Mouse (Mus musculus) limb, embryonic 10.5 days (tissue): ENCODE results near the gene Ptcd1. TPM values are rescaled to one million over a fixed set of nuclear protein-coding genes. Genes with fewer than 3 reads are reported as not detected.

Experiments used
- DNase-seq: peaks from one replicate; pipeline ENCODE4 v3.0.0-alpha.2; 2017; ENCODE audit warnings: low spot score
- H3K27ac ChIP-seq: fragments of 300-500 bp; sonication (generic); 2 replicates; pipeline ENCODE4 v1.5.1; 2016; ENCODE audit warnings: mild to moderate bottlenecking
- H3K27me3 ChIP-seq: fragments of 300-500 bp; sonication (generic); 2 replicates; pipeline ENCODE4 v1.6.1; 2016; ENCODE audit warnings: low read depth, mild to moderate bottlenecking; ENCODE audit not compliant: poor library complexity, severe bottlenecking
- H3K36me3 ChIP-seq: fragments of 300-500 bp; sonication (generic); 2 replicates; pipeline ENCODE4 v1.6.1; 2016; ENCODE audit warnings: mild to moderate bottlenecking, moderate library complexity
- H3K4me1 ChIP-seq: fragments of 300-500 bp; sonication (generic); 2 replicates; pipeline ENCODE4 v1.6.1; 2016
- H3K4me3 ChIP-seq: fragments of 300-500 bp; sonication (generic); 2 replicates; pipeline ENCODE4 v1.5.1; 2016; ENCODE audit warnings: mild to moderate bottlenecking, moderate library complexity
- H3K9me3 ChIP-seq: fragments of 300-500 bp; sonication (generic); replicated peaks from 2 replicates; pipeline ENCODE4 v1.6.1; 2016; ENCODE audit warnings: mild to moderate bottlenecking
- WGBS: fragments of 180-500 bp; shearing (Covaris S2); methylation state at CpG from one replicate; pipeline ENCODE4 v1.1.7; 2016; 5-methylcytosine and 5-hydroxymethylcytosine counted together
- polyA plus RNA-seq: library from polyadenylated mRNA; unstranded; fragments of >200 nt; fragmentation: Nextera tagmentation; extraction: Ambion mirVana; gene quantifications from 2 replicates; pipeline ENCODE4 v1.2.1, GENCODE M21; 2016

Ptcd1 gene
- polyA plus RNA-seq, 1 experiment from 2014 or later = 21.8 TPM

DNA sequence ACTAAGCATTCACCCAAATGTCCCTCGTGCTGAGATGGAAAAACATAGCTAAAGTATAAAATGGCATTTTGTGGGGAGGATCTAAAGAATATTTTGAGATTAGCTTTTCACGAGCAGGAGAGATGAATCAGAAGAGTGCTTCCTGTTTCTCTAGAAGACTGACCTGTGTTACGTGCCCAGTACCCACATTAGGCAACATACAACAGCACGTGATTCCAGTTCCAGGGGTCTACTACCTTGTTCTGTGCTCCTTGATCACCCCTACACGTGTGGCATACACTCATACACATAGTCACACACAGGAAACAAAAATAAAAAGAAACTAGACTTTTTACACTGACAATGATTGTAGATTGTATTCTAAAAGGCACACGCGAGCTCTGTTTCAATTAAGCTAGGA lies 33.5 kb upstream of the Ptcd1 start:
- no peaks in the 10 kb centered on the region for H3K9me3 ChIP-seq
- H3K27ac ChIP-seq = no peak overlapping the region
- H3K27me3 ChIP-seq = no peaks in the 10 kb centered on the region
- peaks cover 11% of the 10 kb centered on the region for H3K36me3 ChIP-seq
- 79% methylated on average over 7 of the region's 7 CpGs for WGBS
- 0 out of 2 replicates have a peak overlapping the region, but pooled peaks have one; percentile 84 for H3K4me3 ChIP-seq
- no peak for DNase-seq
- H3K4me1 ChIP-seq = peaks cover 15% of the 10 kb centered on the region

DNA sequence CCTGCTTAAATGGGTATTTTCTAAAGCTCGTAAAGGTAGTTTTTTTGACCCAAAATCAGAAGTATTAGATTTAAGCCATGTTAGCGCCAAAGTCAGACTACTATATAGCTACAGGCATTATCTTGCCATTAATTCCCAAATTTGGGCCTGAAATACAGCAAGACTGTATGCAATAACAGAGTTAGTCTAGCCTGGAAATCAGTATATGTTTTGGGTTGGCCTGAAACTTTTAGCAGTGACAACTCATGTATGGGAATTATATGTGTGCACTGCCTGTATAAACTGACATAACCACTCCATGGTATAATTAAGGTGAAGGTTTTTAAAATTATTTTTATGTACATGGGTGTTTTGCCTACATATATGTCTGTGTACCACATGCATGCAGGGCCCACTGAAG lies 25.1 kb upstream of the Ptcd1 start, which contains the start of gene Atp5j2:
Gene Atp5j2 (minus strand): TSS at position 101 of the 400 bp plus-strand sequence.
- Histone ChIP-seq H3K4me1 (peaks cover 18% of the 10 kb centered on the region), H3K27ac (peak within 1 kb of the TSS; percentile 97), H3K4me3 (peak within 1 kb of the TSS; percentile 92), H3K9me3 (no peaks in the 10 kb centered on the region), H3K27me3 (no peaks in the 10 kb centered on the region), H3K36me3 (peaks cover 54% of the 10 kb centered on the region)
- DNase-seq = no peak
- 92% methylated on average over 2 of the region's 2 CpGs for WGBS

DNA sequence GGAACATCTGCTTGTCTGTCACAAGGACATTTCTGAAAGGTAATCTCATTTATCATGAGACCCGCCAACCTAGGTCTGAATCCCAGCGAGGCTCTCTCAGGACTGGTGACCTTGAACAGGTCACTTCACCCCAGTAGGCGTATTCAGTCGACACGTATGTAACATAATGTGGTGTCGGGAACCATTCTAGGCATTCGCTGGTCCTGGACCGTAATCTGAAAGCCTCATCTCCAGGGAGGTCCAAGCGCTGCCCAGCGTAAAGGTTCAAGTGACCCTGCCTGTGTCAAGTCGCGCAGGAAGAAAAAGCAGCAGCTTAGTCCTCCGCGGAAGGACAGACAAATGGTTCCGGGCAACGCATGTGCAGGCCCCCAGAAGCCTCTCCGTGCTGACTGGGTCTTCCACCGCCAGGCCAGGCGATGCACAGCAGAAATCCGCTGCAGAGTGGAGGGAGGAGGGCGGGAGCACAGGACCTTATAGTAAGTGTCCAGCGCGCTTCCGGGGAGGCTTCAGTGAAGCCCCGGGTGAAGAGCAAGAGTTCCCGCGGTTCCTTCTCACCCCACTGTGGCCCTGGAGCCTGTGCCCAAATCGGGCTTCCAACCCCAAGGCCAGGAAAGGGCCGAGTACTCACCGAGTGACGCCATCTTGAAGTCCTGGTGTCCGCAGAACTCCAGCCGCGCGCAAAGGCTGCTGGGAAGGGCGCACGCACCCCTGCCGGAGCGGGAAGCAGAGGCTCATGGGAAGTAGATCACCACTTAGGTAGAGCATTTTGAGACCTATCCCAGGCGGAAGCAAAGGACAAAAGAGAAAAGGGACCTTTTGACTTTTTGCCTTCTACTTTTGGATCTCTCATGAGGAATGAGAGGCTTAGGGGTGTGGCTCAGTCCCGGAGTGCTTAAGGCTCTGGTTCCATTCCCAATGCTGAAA lies 24.2 kb upstream of the Ptcd1 start:
- 1% methylated on average over 41 of the region's 41 CpGs for WGBS
- H3K36me3 ChIP-seq = peaks cover 61% of the 10 kb centered on the region

DNA sequence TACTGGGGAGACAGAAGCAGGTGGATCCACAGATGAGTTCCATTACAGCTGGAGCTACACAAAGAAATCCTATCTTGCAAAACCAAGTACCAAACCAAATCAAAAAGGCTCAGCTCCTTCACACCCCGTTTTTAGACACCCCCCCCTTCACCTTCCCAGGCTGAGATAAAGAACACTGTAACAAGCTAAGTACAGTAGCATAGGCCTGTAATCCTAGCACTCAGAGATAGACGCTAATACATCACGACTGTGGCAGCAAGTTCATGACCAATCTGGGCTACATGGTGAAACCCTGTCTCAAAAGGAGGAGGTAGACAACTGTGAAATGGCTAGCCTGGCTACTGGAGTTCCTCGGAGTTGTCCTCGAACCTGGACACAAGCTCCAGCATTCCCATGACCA lies 23.5 kb upstream of the Ptcd1 start:
- Histone ChIP-seq H3K27me3 (no peaks in the 10 kb centered on the region), H3K36me3 (peaks cover 61% of the 10 kb centered on the region), H3K27ac (peak overlapping the region; percentile 97; the same call in 1 of the 2 replicates), H3K9me3 (no peaks in the 10 kb centered on the region), H3K4me3 (peak overlapping the region; percentile 92), H3K4me1 (peaks cover 18% of the 10 kb centered on the region)
- DNase-seq = no peak
- 64% methylated on average over 5 of the region's 5 CpGs for WGBS

More for the DNA sequence above, 24.2 kb upstream of the Ptcd1 start:
- Histone ChIP-seq H3K4me3 (peak overlapping the region; percentile 92), H3K27me3 (no peaks in the 10 kb centered on the region), H3K9me3 (no peaks in the 10 kb centered on the region), H3K4me1 (peaks cover 18% of the 10 kb centered on the region), H3K27ac (peak overlapping the region; percentile 97)
- peak; percentile 93 for DNase-seq

DNA sequence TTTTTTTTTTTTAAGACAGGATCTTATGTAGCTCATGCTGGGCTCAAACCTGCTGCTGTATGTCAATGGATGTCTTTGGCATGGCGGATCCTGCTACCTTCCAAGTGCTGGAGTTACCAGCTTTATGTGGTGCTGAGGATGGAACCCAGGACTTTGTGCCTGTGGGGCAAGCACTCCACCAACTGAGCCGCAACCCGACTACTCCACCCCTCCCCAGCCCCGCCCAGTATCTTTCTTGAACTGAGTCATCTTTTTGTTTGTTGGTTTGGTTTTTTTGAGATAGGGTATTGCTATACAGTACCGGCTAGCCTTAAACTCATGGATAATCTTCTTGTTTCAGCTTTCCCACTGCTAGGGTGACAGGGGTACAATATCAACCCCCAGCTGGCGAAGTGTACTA lies 22.5 kb upstream of the Ptcd1 start:
- H3K27ac ChIP-seq = no peak overlapping the region
- no peak for DNase-seq
- H3K4me3 ChIP-seq = peak overlapping the region; percentile 92; the same call in 1 of the 2 replicates
- peaks cover 18% of the 10 kb centered on the region for H3K4me1 ChIP-seq
- H3K36me3 ChIP-seq = peaks cover 60% of the 10 kb centered on the region
- H3K27me3 ChIP-seq = no peaks in the 10 kb centered on the region
- H3K9me3 ChIP-seq = no peaks in the 10 kb centered on the region
- 91% methylated on average over 6 of the region's 6 CpGs for WGBS

DNA sequence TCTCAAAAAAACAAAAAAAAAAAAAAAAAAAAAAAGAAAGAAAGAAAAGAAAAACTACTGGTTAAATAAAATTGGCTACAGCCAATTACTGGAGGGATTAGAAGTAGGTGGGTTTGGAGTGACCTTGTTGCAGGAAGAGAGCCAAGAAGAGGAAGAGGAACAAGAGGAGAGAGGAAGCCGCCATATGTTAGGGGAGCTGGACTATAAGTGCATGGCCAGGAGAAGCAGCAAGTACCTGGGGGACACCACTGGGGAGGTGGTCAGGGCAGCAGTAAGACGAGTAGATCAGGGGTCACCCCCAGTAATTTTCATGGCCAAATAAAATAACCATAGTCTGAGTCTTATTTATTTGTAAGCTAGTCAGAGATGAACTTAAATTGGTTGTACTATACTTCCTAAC lies 18.3 kb upstream of the Ptcd1 start:
- H3K4me1 ChIP-seq = peaks cover 6% of the 10 kb centered on the region
- no peak for DNase-seq
- H3K27me3 ChIP-seq = no peaks in the 10 kb centered on the region
- H3K27ac ChIP-seq = no peak overlapping the region
- H3K9me3 ChIP-seq = no peaks in the 10 kb centered on the region
- no peak overlapping the region for H3K4me3 ChIP-seq
- 91% methylated on average over 2 of the region's 2 CpGs for WGBS
- peaks cover 95% of the 10 kb centered on the region for H3K36me3 ChIP-seq

DNA sequence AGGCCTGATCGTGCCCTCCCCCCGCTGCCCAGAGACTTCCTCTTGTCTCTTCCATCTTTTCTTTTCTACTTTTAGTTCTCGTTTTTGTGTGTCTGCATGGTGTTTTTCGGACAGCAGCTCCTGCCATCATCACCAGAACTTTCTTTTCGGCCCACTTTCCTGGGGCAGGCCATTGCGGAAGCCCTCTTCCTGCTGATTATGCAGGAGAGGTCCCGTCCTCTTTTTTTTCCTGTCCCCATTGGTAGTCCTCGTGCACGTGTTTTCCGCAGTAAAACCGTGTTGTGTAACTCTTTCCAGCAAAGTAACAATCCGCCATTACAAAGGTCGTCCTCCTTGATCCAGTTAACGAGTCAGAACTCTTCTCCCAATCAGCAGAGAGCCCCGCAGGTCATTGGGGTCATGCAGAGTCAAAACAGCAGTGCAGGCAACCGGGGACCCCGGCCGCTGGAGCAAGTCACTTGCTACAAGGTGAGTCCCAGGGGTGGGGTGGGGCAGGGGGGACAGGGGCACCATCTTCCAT lies 11.6 kb upstream of the Ptcd1 start:
- Histone ChIP-seq H3K36me3 (peaks cover 100% of the 10 kb centered on the region), H3K27me3 (no peaks in the 10 kb centered on the region), H3K9me3 (no peaks in the 10 kb centered on the region), H3K27ac (no peak overlapping the region), H3K4me3 (no peak overlapping the region), H3K4me1 (no peaks in the 10 kb centered on the region)
- 85% methylated on average over 18 of the region's 18 CpGs for WGBS
- no peak for DNase-seq

DNA sequence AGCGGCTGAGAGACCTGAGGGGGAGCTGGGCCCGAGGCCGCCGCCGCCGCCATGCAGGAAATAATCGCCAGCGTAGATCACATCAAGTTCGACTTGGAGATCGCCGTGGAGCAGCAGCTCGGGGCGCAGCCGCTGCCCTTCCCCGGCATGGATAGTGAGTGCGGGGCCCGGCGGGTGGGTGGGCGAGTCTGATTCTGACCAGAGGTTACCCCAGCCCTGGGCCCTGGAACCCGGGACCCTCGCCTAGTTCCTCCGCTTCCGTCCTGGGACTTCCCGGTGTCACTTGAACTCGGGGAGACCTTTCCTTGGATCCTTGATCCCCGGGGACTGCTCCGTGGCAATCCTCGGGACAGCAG lies 376 bp upstream of the Ptcd1 start:
- Histone ChIP-seq H3K27ac (peak overlapping the region; percentile 91), H3K4me1 (peaks cover 22% of the 10 kb centered on the region), H3K9me3 (no peaks in the 10 kb centered on the region), H3K27me3 (no peaks in the 10 kb centered on the region), H3K36me3 (peaks cover 60% of the 10 kb centered on the region), H3K4me3 (peak overlapping the region; percentile 87)
- DNase-seq = no peak
- under 1% methylated on average over 28 of the region's 28 CpGs for WGBS

DNA sequence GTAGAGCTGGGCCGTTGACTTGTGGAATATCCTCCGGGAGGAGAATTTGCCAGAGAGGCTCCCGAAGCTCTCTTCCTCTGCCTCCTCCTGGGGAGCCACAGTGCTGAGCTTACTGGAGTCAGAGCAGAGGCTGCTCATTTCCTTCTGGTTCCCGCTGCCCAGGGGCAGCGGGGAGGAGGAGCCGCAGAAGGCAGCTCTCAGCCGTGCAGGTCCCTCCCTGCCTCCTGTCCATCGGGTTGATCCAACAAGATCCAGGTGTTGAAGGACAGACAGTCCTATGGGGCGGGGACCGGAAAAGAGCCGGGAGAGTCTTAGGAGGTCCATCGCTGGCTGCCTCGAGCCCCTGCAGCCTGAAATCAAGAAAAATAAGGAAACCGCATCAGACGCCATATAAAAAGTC lies 1.7 kb downstream of the Ptcd1 start:
- 89% methylated on average over 15 of the region's 15 CpGs for WGBS
- no peaks in the 10 kb centered on the region for H3K27me3 ChIP-seq
- DNase-seq = no peak
- no peaks in the 10 kb centered on the region for H3K9me3 ChIP-seq
- H3K27ac ChIP-seq = no peak overlapping the region
- H3K36me3 ChIP-seq = peaks cover 60% of the 10 kb centered on the region
- H3K4me3 ChIP-seq = no peak overlapping the region
- peaks cover 22% of the 10 kb centered on the region for H3K4me1 ChIP-seq

DNA sequence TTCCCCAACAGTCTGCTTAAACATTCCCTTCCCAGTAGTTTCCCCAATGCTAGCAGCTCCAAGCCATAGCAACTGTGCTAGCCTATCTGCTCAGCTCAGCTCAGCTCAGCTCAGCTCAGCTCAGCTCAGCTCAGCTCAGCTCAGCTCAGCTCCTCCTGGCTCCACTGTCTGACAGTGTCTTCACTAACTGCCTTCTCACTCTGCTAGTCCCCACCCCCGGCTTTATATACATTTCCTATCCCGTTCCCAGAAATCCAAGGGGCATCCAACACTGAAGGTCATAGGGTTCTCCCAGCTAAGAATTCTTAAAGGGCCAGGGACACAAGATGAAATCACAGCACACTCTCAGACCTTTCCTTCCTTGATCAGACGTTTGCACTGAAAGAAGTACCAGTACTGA lies 2.2 kb downstream of the Ptcd1 start:
- 78% methylated on average over 3 of the region's 3 CpGs for WGBS
- H3K4me1 ChIP-seq = peaks cover 22% of the 10 kb centered on the region
- no peak for DNase-seq
- no peaks in the 10 kb centered on the region for H3K9me3 ChIP-seq
- no peak overlapping the region for H3K27ac ChIP-seq
- no peaks in the 10 kb centered on the region for H3K27me3 ChIP-seq
- no peak overlapping the region for H3K4me3 ChIP-seq
- H3K36me3 ChIP-seq = peaks cover 61% of the 10 kb centered on the region

DNA sequence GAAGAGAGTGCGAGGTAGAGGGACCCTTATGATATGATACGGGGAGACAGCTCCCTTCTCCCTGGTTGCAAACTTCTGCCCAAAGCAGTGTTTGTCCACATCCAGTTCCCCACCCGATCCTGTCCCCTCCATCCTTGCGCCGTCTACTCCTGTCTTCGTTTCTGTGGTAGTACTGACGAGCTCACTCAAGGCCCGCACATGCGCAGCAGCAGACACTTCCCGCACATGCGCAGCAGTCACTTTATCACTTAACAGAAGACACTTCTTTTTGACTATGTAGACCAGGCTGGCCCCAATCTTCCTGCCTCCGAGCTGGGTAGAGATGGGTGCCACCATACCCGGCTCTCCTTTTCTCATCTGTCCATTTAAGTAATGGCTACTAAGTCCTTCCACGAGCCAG lies 5.5 kb downstream of the Ptcd1 start:
- Histone ChIP-seq H3K4me3 (no peak overlapping the region), H3K9me3 (no peaks in the 10 kb centered on the region), H3K27me3 (no peaks in the 10 kb centered on the region), H3K27ac (no peak overlapping the region), H3K4me1 (peaks cover 8% of the 10 kb centered on the region), H3K36me3 (peaks cover 84% of the 10 kb centered on the region)
- WGBS = 94% methylated on average over 14 of the region's 14 CpGs
- no peak for DNase-seq

DNA sequence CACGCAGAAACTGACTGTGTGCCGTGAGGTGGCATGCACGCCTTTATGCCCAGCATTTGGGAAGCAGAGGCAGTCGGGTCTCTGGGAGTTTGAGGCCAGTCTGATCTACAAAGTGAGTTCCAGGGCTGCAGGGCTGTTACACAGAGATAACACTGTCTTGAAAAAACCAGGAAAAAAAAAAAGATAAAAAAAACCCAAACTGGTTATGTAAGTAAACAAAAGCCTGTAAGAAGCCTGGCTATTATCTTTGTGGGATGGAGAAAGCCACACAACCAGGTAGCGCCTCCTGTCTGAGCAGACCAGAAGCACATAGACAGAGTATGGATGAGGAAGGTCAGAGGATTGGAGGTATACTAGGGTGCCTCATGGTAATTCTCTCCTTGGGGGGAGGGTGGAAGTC lies 14.2 kb downstream of the Ptcd1 start:
- Histone ChIP-seq H3K4me1 (no peaks in the 10 kb centered on the region), H3K36me3 (peaks cover 95% of the 10 kb centered on the region), H3K27ac (no peak overlapping the region), H3K9me3 (no peaks in the 10 kb centered on the region), H3K27me3 (no peaks in the 10 kb centered on the region), H3K4me3 (no peak overlapping the region)
- 96% methylated on average over 5 of the region's 5 CpGs for WGBS
- no peak for DNase-seq

DNA sequence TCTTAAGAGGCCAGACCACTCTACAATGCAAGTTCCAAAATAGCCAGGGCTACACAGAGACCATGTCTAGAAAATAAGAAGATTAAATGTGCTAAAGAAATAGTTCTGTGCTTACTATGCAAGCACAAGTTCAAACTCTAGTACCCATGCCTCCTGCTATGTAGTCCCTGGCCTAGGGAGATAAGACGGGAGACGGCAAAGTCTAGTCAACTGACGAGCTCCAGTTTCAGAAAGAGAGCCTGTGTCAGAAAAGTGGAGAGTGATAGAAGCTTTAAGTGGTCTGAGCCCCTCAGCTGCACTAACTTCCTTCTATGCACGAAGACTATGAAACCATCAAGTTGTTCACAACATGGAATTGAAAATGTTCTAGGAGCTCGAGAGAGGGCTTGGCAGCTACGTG lies 17.6 kb downstream of the Ptcd1 start:
- no peak overlapping the region for H3K4me3 ChIP-seq
- H3K27ac ChIP-seq = no peak overlapping the region
- no peaks in the 10 kb centered on the region for H3K9me3 ChIP-seq
- H3K27me3 ChIP-seq = no peaks in the 10 kb centered on the region
- peaks cover 100% of the 10 kb centered on the region for H3K36me3 ChIP-seq
- 94% methylated on average over 6 of the region's 6 CpGs for WGBS
- no peak for DNase-seq
- no peaks in the 10 kb centered on the region for H3K4me1 ChIP-seq
